Comparison of ENCODE assay signal across 10 mouse cellular contexts in genomic region chr7:141457986-141458660, GRCm38 (mm10). TPM values are rescaled to one million over a fixed set of nuclear protein-coding genes. Genes with fewer than 3 reads are reported as not detected.
A peak's percentile ranks its signal among the peaks of the same experiment; 100 is the strongest.
DNase-seq lines count a peak whose midpoint lies in the region; ATAC-seq and TF ChIP-seq lines count a peak whose summit lies in the region.
"Had no signal": no experiment of that assay in that cellular context is flagged by ENCODE, and none has a peak within 500 bp of the region (broad histone marks: within the 10 kb centered on the region; RNA-seq: fewer than 3 reads in every experiment).

No protein-coding gene starts in this region.

- no peak for ATAC-seq in heart, embryonic 12.5 days (ENCODE audit: insufficient number of reproducible peaks, low FRiP score)
- ATAC-seq in neutrophil, adult 5-6 weeks (ENCODE audit: extremely low read depth, insufficient number of reproducible peaks, low FRiP score, poor library complexity, severe bottlenecking), result peak; percentile 30; the same call in 1 of the 2 replicates
- no peak for ATAC-seq in granulocyte monocyte progenitor cell, adult 5-6 weeks (replicated peaks; ENCODE audit: poor library complexity, severe bottlenecking)

- no peak overlapping the region; the same call in 1 of the 2 replicates for H3K9ac ChIP-seq in heart, adult 2 months (ENCODE audit: low read depth, low read length)
- no peak overlapping the region for H3K9ac ChIP-seq in heart, embryonic 12.5 days
- H3K9ac ChIP-seq: hindbrain, embryonic 15.5 days; neural tube, embryonic 12.5 days had no signal

- intact Hi-C loops in heart, adult 2 months (cut with DNase I), result no loop called here

- no peaks in the 10 kb centered on the region for H3K27me3 ChIP-seq in heart, adult 2 months (ENCODE audit: control insufficient read depth, insufficient read depth, low read length)
- H3K27me3 ChIP-seq in heart, embryonic 12.5 days (replicated peaks), result peaks cover 36% of the 10 kb centered on the region

- peak overlapping the region; percentile 10; the same call in 1 of the 2 replicates for H3K27ac ChIP-seq in heart, adult 2 months
- H3K27ac ChIP-seq in heart, embryonic 12.5 days (ENCODE audit: poor library complexity, severe bottlenecking), result no peak overlapping the region
- H3K27ac ChIP-seq: hindbrain, embryonic 15.5 days; neural tube, embryonic 12.5 days had no signal

- 0 out of 2 replicates have a peak, but pooled peaks have one; percentile 22 for TF ChIP-seq POLR2A in heart, adult 2 months (IDR thresholded peaks at IDR 0.05; ENCODE audit: insufficient read depth, low read depth, low read length)

- TF ChIP-seq EP300 in heart, adult 2 months (IDR thresholded peaks at IDR 0.05; ENCODE audit: insufficient read depth, low read depth, low read length), result 0 out of 2 replicates have a peak, but pooled peaks have one; percentile 37

- peak; percentile 62 to 74 for DNase-seq in heart, adult 2 months
- DNase-seq in B cell, adult 2 months, result peak; percentile 82 to 83
- peak; percentile 68 for DNase-seq in adrenal gland, postnatal 25 days
- DNase-seq in kidney, adult 9 months, result peak; percentile 72
- DNase-seq in frontal cortex, postnatal 36 days (ENCODE audit: low spot score in 2 of 2), result no peak

- peaks cover 26% of the 10 kb centered on the region for H3K4me1 ChIP-seq in heart, adult 2 months (ENCODE audit: control insufficient read depth, insufficient read depth, low read length)
- H3K4me1 ChIP-seq in heart, embryonic 12.5 days (replicated peaks), result peaks cover 33% of the 10 kb centered on the region

- TF ChIP-seq CTCF in heart, adult 2 months (IDR thresholded peaks at IDR 0.05), result peak; percentile 75

- H3K9me3 ChIP-seq in heart, embryonic 12.5 days (replicated peaks), result no peaks in the 10 kb centered on the region
- H3K9me3 ChIP-seq: hindbrain, embryonic 15.5 days; neural tube, embryonic 12.5 days had no signal

- WGBS in heart, adult 2 months, result 72% methylated on average over 15 of the region's 15 CpGs
- WGBS in heart, embryonic 12.5 days, result 77% methylated on average over 15 of the region's 15 CpGs

- no peaks in the 10 kb centered on the region for H3K79me2 ChIP-seq in heart, adult 2 months (replicated peaks; ENCODE audit: control insufficient read depth, insufficient read depth, low read length)

- peaks cover 5% of the 10 kb centered on the region; the same call in 1 of the 2 replicates for H3K36me3 ChIP-seq in heart, adult 2 months (ENCODE audit: control insufficient read depth, insufficient read depth, low read length)
- peaks cover 20% of the 10 kb centered on the region for H3K36me3 ChIP-seq in heart, embryonic 12.5 days

- H3K4me3 ChIP-seq in heart, adult 2 months, result no peak overlapping the region
- no peak overlapping the region for H3K4me3 ChIP-seq in heart, embryonic 12.5 days
- H3K4me3 ChIP-seq: hindbrain, embryonic 15.5 days; neural tube, embryonic 12.5 days had no signal

- no peak overlapping the region for H3K4me2 ChIP-seq in heart, embryonic 12.5 days
- H3K4me2 ChIP-seq: hindbrain, embryonic 15.5 days; neural tube, embryonic 12.5 days had no signal

RNA-seq across cellular contexts. Expression of gene Cracr2b, which starts 2.8 kb away (rescaled TPM):
- 10 to 100 TPM; 15.4 to 19.4 TPM for total RNA-seq in heart, adult 2 months (2021)
- polyA plus RNA-seq in heart, adult 2 months (2012; rRNA removed), result 23.8 and 35.0 TPM in 2 replicates
- polyA plus RNA-seq in heart, embryonic 12.5 days (2016; fragmentation: Nextera tagmentation; extraction: Ambion mirVana), result 16.6 and 17.5 TPM in 2 replicates
- total RNA-seq in adrenal gland, postnatal 25 days (2021), result 9.9 and 13.5 TPM in 2 replicates
- 2.8 and 3.2 TPM in 2 replicates for total RNA-seq in neutrophil, adult 5-6 weeks (2017)
- total RNA-seq in granulocyte monocyte progenitor cell, adult 5-6 weeks (2014; fragmentation: Nextera tagmentation), result 15.8 and 21.3 TPM in 2 replicates
- total RNA-seq in granulocyte monocyte progenitor cell, adult 5-6 weeks (2017), result 14.9 and 15.8 TPM in 2 replicates

RNA-seq across cellular contexts. Expression of gene Pnpla2, which starts 3.1 kb away (rescaled TPM):
- total RNA-seq in heart, adult 2 months (2021), result 100 to 1,000 TPM; 398 to 572 TPM
- 597 and 669 TPM in 2 replicates for polyA plus RNA-seq in heart, adult 2 months (2012; rRNA removed)
- 42.3 and 43.3 TPM in 2 replicates for polyA plus RNA-seq in heart, embryonic 12.5 days (2016; fragmentation: Nextera tagmentation; extraction: Ambion mirVana)
- total RNA-seq in adrenal gland, postnatal 25 days (2021), result 538 and 617 TPM in 2 replicates
- total RNA-seq in neutrophil, adult 5-6 weeks (2017), result 74.4 and 78.7 TPM in 2 replicates
- total RNA-seq in granulocyte monocyte progenitor cell, adult 5-6 weeks (2014; fragmentation: Nextera tagmentation), result 93.9 and 97.0 TPM in 2 replicates
- total RNA-seq in granulocyte monocyte progenitor cell, adult 5-6 weeks (2017), result 19.0 and 35.1 TPM in 2 replicates

RNA-seq across cellular contexts. Expression of gene Cd151, which starts 9.1 kb away (rescaled TPM):
- 100 to 1,000 TPM; 272 to 334 TPM for total RNA-seq in heart, adult 2 months (2021)
- polyA plus RNA-seq in heart, adult 2 months (2012; rRNA removed), result 395 and 491 TPM in 2 replicates
- 27.4 and 30.6 TPM in 2 replicates for polyA plus RNA-seq in heart, embryonic 12.5 days (2016; fragmentation: Nextera tagmentation; extraction: Ambion mirVana)
- 287 and 310 TPM in 2 replicates for total RNA-seq in adrenal gland, postnatal 25 days (2021)
- total RNA-seq in neutrophil, adult 5-6 weeks (2017), result 29.8 and 31.1 TPM in 2 replicates
- total RNA-seq in granulocyte monocyte progenitor cell, adult 5-6 weeks (2014; fragmentation: Nextera tagmentation), result 19.2 and 20.0 TPM in 2 replicates
- 18.4 and 20.4 TPM in 2 replicates for total RNA-seq in granulocyte monocyte progenitor cell, adult 5-6 weeks (2017)

RNA-seq across cellular contexts. Expression of gene Rplp2, which starts 11.0 kb away (rescaled TPM):
- 100 to 1,000 TPM; 848 to 928 TPM for total RNA-seq in heart, adult 2 months (2021)
- polyA plus RNA-seq in heart, adult 2 months (2012; rRNA removed), result 404 and 421 TPM in 2 replicates
- polyA plus RNA-seq in heart, embryonic 12.5 days (2016; fragmentation: Nextera tagmentation; extraction: Ambion mirVana), result 867 and 941 TPM in 2 replicates
- total RNA-seq in adrenal gland, postnatal 25 days (2021), result 917 and 919 TPM in 2 replicates
- total RNA-seq in neutrophil, adult 5-6 weeks (2017), result 2,224 and 3,167 TPM in 2 replicates
- total RNA-seq in granulocyte monocyte progenitor cell, adult 5-6 weeks (2014; fragmentation: Nextera tagmentation), result 2,601 and 5,139 TPM in 2 replicates
- total RNA-seq in granulocyte monocyte progenitor cell, adult 5-6 weeks (2017), result 2,496 and 4,245 TPM in 2 replicates

RNA-seq across cellular contexts. Expression of gene Pidd1, which starts 14.3 kb away (rescaled TPM):
- under 1 TPM; 0.37 to 0.70 TPM for total RNA-seq in heart, adult 2 months (2021)
- 1.8 and 2.0 TPM in 2 replicates for polyA plus RNA-seq in heart, adult 2 months (2012; rRNA removed)
- polyA plus RNA-seq in heart, embryonic 12.5 days (2016; fragmentation: Nextera tagmentation; extraction: Ambion mirVana), result 12.0 and 14.3 TPM in 2 replicates
- total RNA-seq in adrenal gland, postnatal 25 days (2021), result 3.0 and 3.3 TPM in 2 replicates
- total RNA-seq in neutrophil, adult 5-6 weeks (2017), result 2.9 and 6.5 TPM in 2 replicates
- total RNA-seq in granulocyte monocyte progenitor cell, adult 5-6 weeks (2014; fragmentation: Nextera tagmentation), result 33.2 and 45.1 TPM in 2 replicates
- total RNA-seq in granulocyte monocyte progenitor cell, adult 5-6 weeks (2017), result 10.5 and 16.4 TPM in 2 replicates

Comparison
In these comparisons a context has a peak if more than half of its experiments do, and no peak if none do; other contexts are left out.
1. DNase-seq: peak in heart, adult 2 months (2 of 2), B cell, adult 2 months (2 of 2), adrenal gland, postnatal 25 days (single experiment) and kidney, adult 9 months (single experiment); none in frontal cortex, postnatal 36 days (0 of 2).